Mouse (Mus musculus) Muller cell, postnatal 12 days (primary cell): ENCODE measurements around the gene Cd55.
"Not testable (repeated sequence)": the region's sequence is repeated elsewhere in the genome, so short reads cannot be mapped to it uniquely, and the experiment has no call there.

Experiments
- DNase-seq: peaks from one replicate; pipeline ENCODE4 v3.0.0-alpha.2; 2015; ENCODE audit errors: inconsistent ontology term

Cd55 gene

DNA sequence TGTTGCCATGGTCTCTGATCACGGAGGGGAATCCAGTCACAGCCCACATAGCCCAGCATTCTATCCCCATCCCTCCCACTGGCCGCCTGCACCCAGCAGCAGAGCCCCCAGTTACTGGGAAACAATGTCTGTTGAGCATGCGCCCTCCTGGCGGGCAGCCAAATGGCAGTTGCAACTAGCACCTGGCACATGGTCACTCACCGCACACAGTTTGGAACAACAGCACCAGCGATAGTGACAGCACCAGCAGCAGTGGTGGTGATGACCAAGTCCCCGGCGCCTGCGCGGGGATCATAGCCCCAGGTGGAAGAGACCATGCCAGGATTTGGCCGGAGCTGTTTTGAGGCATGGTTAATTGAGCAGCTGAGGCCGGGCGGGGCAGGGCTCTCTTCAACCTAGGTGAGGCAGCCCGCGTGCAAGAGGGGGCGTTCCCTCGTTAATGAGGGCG lies 39.9 kb downstream of the Cd55 start, which contains the start of gene Cd55b:
Gene Cd55b (minus strand): TSS at position 346 of the 448 bp plus-strand sequence.
- DNase-seq: peak; percentile 21

DNA sequence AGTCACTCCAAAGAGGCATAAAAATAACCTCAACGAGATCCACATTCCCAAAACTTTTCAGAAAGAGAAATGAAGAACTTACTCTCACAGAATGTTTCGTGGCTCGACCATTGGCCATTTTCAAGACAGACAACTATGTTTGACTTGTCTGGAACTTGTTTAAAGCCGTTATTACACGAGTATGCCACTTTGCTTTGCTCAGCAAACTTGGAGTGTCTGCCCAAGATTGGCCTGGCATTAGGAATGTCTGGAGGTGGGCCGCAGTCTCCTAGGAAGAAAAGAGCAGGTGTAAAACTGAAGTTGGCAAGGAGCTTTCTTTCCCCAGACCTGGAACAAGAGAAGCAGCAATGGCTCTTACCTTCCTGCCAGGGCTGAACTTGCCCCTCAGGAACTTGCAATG lies 40.5 kb downstream of the Cd55 start:
- not testable (repeated sequence) for DNase-seq

DNA sequence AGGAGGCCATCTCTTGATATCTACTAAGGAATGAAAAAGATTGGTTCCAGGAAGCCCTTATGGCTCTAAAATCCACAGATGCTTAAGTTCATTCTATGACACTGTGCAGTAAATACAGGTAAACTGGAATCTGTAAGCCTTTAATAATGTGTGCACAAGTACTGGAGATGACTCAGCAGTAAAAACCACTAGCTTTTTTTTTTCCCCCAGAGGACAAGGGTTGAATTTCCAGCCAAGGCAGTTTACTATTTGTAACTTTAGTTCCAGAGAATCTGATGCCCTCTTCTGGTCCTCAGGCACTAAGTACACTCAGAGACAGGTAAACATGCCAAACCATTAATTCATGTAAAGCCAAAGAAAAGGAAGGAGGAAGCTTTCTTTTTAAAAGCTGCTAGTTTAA lies 65.4 kb downstream of the Cd55 start:
- DNase-seq: not testable (repeated sequence)
